Mouse (Mus musculus) CD4-positive helper T cell, adult 2 months (primary cell): ENCODE results near the gene Tagln2.

Experiments used
- DNase-seq: peaks from one replicate; pipeline ENCODE4 v3.0.0-alpha.2; 2012; ENCODE audit warnings: low read depth, missing footprints, low spot score

The Tagln2 gene

GRCm38 (mm10) chr1:172526380-172527081, 26.7 kb downstream of the Tagln2 start:
- DNase-seq, result peak; percentile 67

DNA sequence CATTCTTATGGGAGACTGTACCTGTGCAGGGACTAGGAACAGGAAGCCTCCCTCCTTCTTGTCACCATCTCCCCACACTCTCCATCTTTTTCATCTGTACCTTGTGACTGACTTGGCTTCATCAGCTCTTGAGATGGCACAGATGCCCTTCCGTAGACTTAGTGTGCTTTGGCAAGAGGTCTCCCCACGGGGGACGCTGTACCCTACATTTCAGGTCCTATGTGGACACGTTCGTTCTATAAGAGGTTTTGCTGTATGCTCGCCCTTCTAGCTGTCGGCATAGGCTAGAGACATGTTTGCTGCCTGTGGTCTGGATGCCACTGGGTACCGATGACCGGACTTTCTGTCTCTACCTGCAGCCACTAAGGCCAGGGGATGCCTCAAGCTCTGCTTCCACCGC, 27.6 kb downstream of the Tagln2 start:
- no peak for DNase-seq

DNA sequence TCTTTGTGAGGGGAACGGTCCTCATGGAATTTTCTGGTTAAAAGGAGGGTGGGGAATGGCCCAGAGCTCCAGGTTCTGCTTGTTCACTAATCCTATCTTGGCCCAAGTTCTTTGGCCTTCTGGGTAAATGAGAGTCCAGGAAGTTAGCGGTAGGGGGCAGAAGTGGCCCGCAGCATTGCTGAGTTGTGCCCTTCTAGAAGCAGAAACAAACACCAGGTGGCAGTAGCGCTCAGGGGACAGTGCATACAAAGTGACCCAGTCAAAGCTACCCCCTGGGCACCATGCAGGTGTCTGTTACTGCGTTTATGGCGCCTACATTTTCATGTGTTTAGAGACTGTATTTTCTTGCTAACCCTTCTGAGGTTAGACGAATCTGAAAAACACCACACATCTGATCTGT, 28.9 kb downstream of the Tagln2 start:
- peak; percentile 86 for DNase-seq

- DNase-seq, result no peak
Measured at GRCm38 (mm10) chr1:172530544-172531220, 30.8 kb downstream of the Tagln2 start.

DNA sequence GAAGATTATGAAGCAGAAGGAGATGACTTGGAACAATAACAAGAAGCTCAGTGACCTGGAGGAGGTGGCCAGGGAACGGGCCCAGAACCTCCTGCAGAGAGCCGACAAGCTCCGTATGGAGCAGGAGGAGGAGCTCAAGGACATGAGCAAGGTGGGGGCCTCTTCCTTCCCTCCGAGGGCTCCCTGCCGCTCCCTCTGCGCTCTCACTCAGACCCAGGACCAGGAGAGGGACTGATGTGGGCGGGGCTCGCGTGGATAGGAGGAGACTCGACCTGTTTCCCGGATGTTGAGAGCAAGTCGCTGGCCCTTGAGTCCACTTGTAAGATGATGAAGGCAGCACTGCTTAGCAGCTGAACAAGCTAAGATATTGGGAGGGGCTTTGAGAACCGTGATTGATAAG, 32.7 kb downstream of the Tagln2 start:
- DNase-seq, result no peak

DNA sequence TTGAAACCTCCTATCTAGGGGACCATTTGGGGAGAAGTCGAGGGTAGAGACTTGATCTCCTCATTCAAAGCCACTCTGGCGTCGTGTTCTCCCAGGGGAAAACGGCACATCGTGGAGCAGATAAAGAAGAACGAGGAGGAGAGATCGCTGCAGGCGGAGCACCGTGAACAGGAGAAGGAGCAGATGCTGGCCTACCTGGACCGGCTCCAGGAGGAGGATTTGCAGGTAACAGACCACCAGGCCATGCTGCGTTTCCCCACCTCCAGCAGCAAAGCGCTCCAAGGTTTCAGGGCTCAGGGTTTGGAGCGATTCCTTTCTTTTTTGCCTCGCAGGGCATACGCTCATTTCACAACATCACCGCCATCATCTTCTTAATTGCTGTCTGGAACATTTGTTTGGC, 35.3 kb downstream of the Tagln2 start:
- DNase-seq, result no peak

GRCm38 (mm10) chr1:172539827-172540226, 40.0 kb downstream of the Tagln2 start:
- no peak for DNase-seq

- DNase-seq, result no peak
Measured at GRCm38 (mm10) chr1:172540283-172540820, 40.5 kb downstream of the Tagln2 start.

DNA sequence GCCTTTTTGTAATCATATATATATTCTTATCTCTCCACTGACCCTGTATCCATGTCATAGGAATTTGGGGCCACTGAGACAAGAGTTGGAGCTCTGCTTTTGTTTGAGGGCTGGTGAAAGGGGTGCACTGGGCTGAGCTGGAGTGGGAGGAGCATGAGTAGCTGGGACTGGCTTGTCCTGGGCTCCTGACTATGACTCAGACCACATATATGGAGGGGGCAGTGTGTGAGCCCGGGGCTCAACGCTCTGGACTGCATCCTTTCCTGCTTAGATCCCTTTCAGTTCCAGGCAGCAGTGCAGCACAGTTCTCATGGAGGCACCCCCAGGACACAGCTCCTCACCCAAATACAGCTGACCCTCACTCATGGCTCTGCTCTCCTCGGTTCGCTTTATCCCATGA, 46.2 kb downstream of the Tagln2 start:
- DNase-seq, result no peak

DNA sequence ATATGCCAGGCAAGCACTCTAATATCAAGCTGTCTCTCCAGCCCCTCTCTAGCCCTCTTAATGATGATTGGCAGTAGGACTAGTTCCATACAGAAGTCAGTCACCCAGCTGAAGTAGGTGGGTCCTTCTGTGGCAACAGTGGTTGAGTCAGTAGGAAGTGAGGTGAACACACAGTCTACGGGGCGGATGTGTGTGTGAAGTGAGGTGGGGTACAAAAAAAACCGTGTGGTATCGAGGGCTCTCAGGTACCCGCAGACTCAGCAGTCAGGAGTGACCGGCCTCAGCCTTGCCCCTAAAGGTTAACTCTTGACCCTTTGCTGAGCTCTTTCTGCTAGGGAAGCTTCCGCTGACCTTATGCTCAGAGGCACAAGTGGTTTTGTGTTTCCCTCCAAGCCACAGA, 48.7 kb downstream of the Tagln2 start:
- peak; percentile 70 for DNase-seq

DNA sequence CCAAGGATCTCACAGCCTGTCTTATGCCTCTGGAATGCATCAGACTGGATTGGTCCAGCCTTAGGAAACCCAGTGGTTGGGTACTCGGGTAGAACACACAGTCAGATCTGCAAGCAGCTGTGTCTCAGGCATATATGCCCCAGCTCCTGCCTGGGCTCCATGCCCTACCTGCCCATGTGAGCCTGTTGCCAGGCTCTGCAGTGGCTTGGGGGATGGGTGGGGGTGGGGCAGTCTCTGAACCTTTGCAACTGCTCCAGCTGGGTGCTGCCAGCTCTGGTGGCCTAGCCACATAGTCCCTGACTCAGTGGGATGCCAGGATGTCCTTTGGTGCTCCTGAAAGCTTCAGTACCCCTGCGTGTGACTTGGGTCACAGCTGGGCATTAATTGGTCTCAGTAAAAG, 49.5 kb downstream of the Tagln2 start:
- DNase-seq, result no peak

GRCm38 (mm10) chr1:172549717-172550116, 49.9 kb downstream of the Tagln2 start:
- DNase-seq, result no peak

DNA sequence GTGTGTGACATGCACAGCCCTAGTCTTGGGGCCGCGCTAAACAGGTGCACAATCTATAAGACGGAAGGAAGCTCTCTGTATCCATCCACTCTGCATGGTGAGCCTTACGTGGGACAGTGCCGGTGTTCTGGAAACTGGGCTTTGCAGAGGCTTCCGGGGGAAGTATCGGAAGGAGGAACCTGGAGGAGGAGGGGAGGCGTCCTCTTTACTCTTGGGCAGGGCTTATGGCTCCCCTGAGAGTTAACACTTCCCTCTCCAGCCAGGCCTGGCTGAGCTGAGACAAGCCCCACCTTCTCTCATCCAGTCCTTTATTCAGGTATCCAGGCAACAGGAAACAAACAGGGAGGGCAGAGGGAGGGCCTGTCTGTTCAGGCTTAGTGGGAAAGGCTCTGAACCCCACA, 50.7 kb downstream of the Tagln2 start:
- DNase-seq, result peak; percentile 57

DNA sequence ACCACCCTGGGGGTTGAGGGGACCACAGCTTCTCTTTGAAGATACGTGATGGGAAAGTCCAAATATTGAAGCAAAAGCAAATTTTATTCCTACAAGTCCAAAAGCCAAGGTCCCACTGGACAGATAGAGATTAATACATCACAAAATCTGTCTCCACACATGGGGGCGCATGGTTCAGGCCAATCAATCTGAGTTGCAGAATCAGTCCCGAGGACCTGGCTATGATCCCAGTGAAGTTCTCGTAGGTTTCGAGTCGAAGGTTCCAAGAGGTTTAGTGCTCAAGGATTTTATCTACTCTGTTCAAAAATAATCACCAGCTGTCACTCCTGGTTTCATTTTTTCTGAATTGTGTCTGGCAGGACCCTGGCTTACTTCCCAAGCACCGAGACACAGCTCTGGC, 51.2 kb downstream of the Tagln2 start:
- DNase-seq, result no peak

- no peak for DNase-seq
Measured at GRCm38 (mm10) chr1:172552623-172553022, 52.8 kb downstream of the Tagln2 start.

GRCm38 (mm10) chr1:172555638-172556037, 55.8 kb downstream of the Tagln2 start, which contains the start of gene Vsig8:
Vsig8 (plus strand) TSS chr1:172555938.
- DNase-seq, result no peak
